Mouse (Mus musculus) lung, postnatal 0 days (tissue): ENCODE data around the gene Mob3b. TPM values are rescaled to one million over a fixed set of nuclear protein-coding genes. Genes with fewer than 3 reads are reported as not detected.

Source experiments
- ATAC-seq: fragments of 200-750 bp; cut with Nextera tagmentation; 2 replicates; pipeline ENCODE4 v1.8.0; 2017; ENCODE audit warnings: moderate library complexity
- DNase-seq: peaks from one replicate; pipeline ENCODE4 v3.0.0-alpha.2; 2016; ENCODE audit warnings: low spot score
- H3K27ac ChIP-seq: fragments of 300-500 bp; sonication (generic); 2 replicates; pipeline ENCODE4 v1.5.1; 2014; ENCODE audit warnings: antibody characterized with exemption, mild to moderate bottlenecking, low read length, mixed read lengths
- H3K27me3 ChIP-seq: fragments of 300-500 bp; sonication (generic); replicated peaks from 2 replicates; pipeline ENCODE4 v1.6.1; 2014; ENCODE audit warnings: low read length, mixed read lengths; ENCODE audit not compliant: insufficient read depth
- H3K36me3 ChIP-seq: fragments of 300-500 bp; sonication (generic); 2 replicates; pipeline ENCODE4 v1.6.1; 2014; ENCODE audit warnings: low read length, mixed read lengths; ENCODE audit not compliant: insufficient read depth
- H3K4me1 ChIP-seq: fragments of 300-500 bp; sonication (generic); 2 replicates; pipeline ENCODE4 v1.6.1; 2014; ENCODE audit warnings: antibody characterized with exemption, low read depth, low read length, mixed read lengths; ENCODE audit not compliant: insufficient read depth
- H3K4me2 ChIP-seq: fragments of 300-500 bp; sonication (generic); replicated peaks from 2 replicates; pipeline ENCODE4 v1.6.1; 2014; ENCODE audit warnings: low read depth, mild to moderate bottlenecking, low read length, moderate library complexity, mixed read lengths
- H3K4me3 ChIP-seq: fragments of 300-500 bp; sonication (generic); 2 replicates; pipeline ENCODE4 v1.5.1; 2014; ENCODE audit warnings: low read depth, low read length
- H3K9ac ChIP-seq: fragments of 300-500 bp; sonication (generic); replicated peaks from 2 replicates; pipeline ENCODE4 v1.6.1; 2014; ENCODE audit warnings: low read depth, mild to moderate bottlenecking
- H3K9me3 ChIP-seq: fragments of 300-500 bp; sonication (generic); 2 replicates; pipeline ENCODE4 v1.6.1; 2016; ENCODE audit warnings: low read length, mixed read lengths
- CTCF ChIP-seq: IDR thresholded peaks from 2 replicates; pipeline ENCODE4 v1.5.1; 2016; ENCODE audit warnings: antibody characterized with exemption, mild to moderate bottlenecking
- EP300 ChIP-seq: IDR thresholded peaks from 2 replicates; pipeline ENCODE4 v1.6.1; 2016; ENCODE audit warnings: antibody characterized with exemption, mild to moderate bottlenecking, control low read depth
- WGBS: fragments of 180-500 bp; shearing (Covaris S2); extraction: QIAGEN DNeasy Blood & Tissue Kit; methylation state at CpG from one replicate; pipeline ENCODE4 v1.1.7; 2014; 5-methylcytosine and 5-hydroxymethylcytosine counted together
- polyA plus RNA-seq: library from polyadenylated mRNA; unstranded; fragments of >200 nt; fragmentation: Nextera tagmentation; extraction: Ambion mirVana; gene quantifications from 2 replicates; pipeline ENCODE4 v1.2.1, GENCODE M21; 2015

Gene Mob3b
- polyA plus RNA-seq, 1 experiment from 2014 or later = 14.7 TPM

DNA sequence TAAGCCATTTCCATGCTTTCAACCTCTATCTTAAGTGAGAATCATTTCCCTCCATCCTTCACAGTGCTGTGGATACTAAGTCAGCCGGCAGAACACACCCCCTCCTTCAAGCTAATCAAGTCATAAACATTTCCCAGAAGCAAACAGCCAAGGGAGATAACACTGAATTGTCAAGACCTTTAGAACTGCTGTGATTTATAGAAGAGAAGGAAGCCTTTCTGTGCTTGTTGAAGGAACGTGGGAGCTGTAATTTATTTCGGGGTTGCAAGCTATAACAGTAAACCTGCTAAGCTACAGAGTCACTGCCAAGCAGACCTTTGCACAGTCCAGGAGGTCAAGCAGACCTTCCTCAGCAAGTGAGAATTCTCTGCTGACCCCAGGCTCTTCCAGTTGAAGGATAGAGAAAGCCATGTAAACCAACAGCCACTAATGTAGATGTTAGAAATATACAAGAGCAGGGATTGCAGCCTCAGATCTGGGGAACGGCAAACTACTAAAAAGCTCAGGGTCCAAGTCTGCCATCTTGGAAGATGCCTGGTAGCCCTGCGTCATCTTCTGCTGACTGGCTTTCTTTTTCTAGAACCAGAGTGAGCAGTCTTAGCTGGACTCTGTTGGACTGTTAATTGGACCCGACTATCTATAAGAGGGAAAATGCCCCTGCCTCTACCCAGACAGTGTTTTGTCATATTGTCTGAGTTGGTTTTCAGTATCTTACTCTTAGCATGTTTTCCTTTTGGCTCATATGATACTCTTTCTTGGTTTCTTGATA, 104.9 kb downstream of the Mob3b start:
- H3K27ac ChIP-seq = no peak overlapping the region
- H3K9ac ChIP-seq = no peak overlapping the region
- H3K36me3 ChIP-seq = no peaks in the 10 kb centered on the region
- H3K4me1 ChIP-seq = no peaks in the 10 kb centered on the region; the same call in 1 of the 2 replicates
- ATAC-seq (no peak), DNase-seq (no peak)
- no peak overlapping the region for H3K4me3 ChIP-seq
- no peaks in the 10 kb centered on the region for H3K9me3 ChIP-seq
- no peak overlapping the region for H3K4me2 ChIP-seq
- WGBS = 58% methylated on average over 6 of the region's 6 CpGs
- no peaks in the 10 kb centered on the region for H3K27me3 ChIP-seq
- no peak for TF ChIP-seq EP300
- TF ChIP-seq CTCF = no peak

DNA sequence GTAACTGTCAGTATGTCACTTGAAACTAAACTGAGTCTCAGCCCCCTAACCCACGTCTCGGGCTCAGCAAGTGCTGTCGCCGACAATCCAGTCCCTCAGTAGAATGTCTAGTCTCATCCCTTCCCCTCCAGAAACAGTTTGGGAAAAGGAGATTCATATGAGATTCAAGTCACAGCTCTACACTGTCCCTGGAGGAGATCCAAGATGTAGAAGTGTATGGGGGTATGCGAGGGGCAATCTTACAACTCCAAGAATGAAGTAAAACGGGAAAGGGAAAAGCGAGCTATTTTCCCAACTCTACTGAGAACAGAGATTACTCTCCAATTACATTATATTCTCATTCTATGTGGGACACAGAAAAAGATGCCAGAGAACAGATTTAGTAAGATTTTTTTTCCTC, 106.1 kb downstream of the Mob3b start:
- Histone ChIP-seq H3K27ac (no peak overlapping the region), H3K4me3 (no peak overlapping the region), H3K4me2 (peak overlapping the region; percentile 28; the same call in 1 of the 2 replicates), H3K27me3 (no peaks in the 10 kb centered on the region), H3K36me3 (no peaks in the 10 kb centered on the region), H3K9ac (no peak overlapping the region), H3K9me3 (no peaks in the 10 kb centered on the region), H3K4me1 (no peaks in the 10 kb centered on the region; the same call in 1 of the 2 replicates)
- 58% methylated on average over 7 of the region's 7 CpGs for WGBS
- TF ChIP-seq EP300 (no peak), CTCF (no peak)
- ATAC-seq (no peak), DNase-seq (no peak)

DNA sequence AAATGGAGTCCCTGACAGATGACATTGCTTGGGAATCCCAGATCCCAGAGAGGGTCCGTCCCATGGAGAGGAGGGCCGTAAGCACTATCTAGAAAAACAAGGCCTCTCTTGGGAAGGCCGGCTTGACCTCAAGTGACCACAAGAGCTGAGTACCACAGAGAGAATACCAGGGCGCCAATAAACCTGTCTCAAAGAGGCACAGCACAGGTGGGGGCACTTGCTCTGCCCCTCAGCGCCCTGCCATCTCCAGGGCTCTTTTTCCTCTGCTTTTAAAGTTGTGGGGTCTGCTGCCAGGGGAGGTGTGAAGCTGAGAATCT, 107.6 kb downstream of the Mob3b start:
- no peak for ATAC-seq
- no peaks in the 10 kb centered on the region for H3K27me3 ChIP-seq
- DNase-seq = no peak
- no peak overlapping the region for H3K4me2 ChIP-seq
- no peaks in the 10 kb centered on the region for H3K36me3 ChIP-seq
- TF ChIP-seq EP300 (no peak), CTCF (no peak)
- no peaks in the 10 kb centered on the region for H3K9me3 ChIP-seq
- H3K9ac ChIP-seq = no peak overlapping the region
- no peak overlapping the region for H3K4me3 ChIP-seq
- H3K27ac ChIP-seq = 0 out of 2 replicates have a peak overlapping the region, but pooled peaks have one; percentile 34
- no peaks in the 10 kb centered on the region; the same call in 1 of the 2 replicates for H3K4me1 ChIP-seq
- 75% methylated on average over 5 of the region's 5 CpGs for WGBS

DNA sequence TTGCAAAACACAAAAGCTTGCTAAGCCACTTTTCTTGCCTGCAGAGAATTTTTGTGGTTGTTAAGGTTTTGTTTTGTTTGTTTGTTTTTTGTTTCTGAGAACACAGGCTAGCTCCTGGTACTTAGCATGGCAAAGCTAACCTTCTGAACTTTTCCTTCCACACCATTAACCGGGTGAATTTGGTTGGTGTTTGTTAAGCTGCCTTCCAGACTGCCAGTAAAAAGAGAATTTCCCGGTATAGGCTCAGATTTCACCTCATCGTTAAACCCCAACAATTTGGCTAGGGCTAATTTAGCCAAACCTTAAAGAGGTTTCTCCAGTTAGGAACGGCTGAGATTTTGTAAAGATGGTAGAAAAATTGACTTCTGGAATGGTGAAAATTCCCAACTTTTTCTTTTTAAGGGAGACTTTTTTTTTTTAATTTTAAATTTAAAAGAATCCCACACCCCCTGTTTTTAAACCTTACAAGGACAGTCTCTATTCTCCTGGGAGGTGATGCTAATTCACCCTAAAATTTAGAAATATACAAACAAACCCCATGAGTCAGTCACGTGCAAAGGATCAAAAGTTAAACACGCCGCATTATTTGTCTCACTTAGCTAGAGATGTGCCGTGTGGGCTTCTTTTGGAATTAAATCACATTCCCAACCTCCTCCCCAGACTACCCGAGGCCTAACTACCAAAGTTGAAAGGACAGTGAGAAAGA, 108.1 kb downstream of the Mob3b start:
- Histone ChIP-seq H3K4me2 (no peak overlapping the region), H3K4me1 (no peaks in the 10 kb centered on the region; the same call in 1 of the 2 replicates), H3K36me3 (no peaks in the 10 kb centered on the region), H3K9me3 (no peaks in the 10 kb centered on the region), H3K27me3 (no peaks in the 10 kb centered on the region), H3K9ac (no peak overlapping the region), H3K4me3 (no peak overlapping the region), H3K27ac (0 out of 2 replicates have a peak overlapping the region, but pooled peaks have one; percentile 34)
- DNase-seq = no peak
- ATAC-seq = no peak
- no peak for TF ChIP-seq EP300
- TF ChIP-seq CTCF = no peak
- 60% methylated on average over 9 of the region's 9 CpGs for WGBS

DNA sequence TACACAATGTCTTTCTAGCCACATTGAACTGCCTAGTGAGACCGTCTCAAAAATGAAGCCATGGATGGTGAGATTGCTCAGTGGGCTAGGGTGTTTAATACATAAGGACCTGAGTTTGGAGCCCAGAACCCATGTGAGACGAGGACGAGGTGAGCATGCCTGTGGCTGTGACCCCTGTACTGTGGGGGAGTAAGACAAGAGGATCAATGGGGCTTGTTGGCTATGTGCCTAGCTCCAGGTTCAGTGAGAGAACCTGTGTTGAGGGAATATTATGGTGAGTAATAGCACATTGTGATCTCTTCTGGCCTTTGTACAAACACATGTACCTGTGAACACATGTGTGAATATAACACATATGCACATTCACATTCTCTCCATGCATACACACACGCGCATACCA, 116.4 kb downstream of the Mob3b start:
- no peaks in the 10 kb centered on the region for H3K36me3 ChIP-seq
- no peak overlapping the region for H3K4me2 ChIP-seq
- no peaks in the 10 kb centered on the region for H3K9me3 ChIP-seq
- ATAC-seq (no peak), DNase-seq (no peak)
- no peak for TF ChIP-seq EP300
- TF ChIP-seq CTCF = no peak
- 90% methylated on average over 5 of the region's 5 CpGs for WGBS
- no peak overlapping the region for H3K9ac ChIP-seq
- no peaks in the 10 kb centered on the region for H3K4me1 ChIP-seq
- H3K27me3 ChIP-seq = no peaks in the 10 kb centered on the region
- no peak overlapping the region for H3K4me3 ChIP-seq
- H3K27ac ChIP-seq = no peak overlapping the region

DNA sequence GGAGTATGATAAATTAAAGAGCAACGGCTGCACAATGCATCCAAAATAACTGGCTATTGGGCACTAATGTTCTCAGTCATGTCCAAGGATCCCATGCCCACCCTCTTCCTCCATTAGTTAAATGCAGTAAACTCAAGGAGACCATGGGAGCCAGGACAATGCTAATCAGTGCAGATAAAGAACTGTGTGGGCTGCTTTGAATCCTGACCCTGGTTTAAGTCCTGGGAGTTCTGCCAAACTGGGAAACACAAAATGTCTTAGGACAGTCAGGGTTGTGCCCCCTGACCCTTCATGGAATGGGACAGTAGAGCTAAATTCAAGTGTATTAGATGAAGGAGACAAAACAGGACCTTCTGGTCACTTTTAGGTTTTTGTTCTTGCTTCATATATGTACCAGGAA, 117.0 kb downstream of the Mob3b start:
- TF ChIP-seq EP300 (no peak), CTCF (no peak)
- Histone ChIP-seq H3K9me3 (no peaks in the 10 kb centered on the region), H3K4me3 (no peak overlapping the region), H3K27me3 (no peaks in the 10 kb centered on the region), H3K36me3 (no peaks in the 10 kb centered on the region), H3K4me2 (no peak overlapping the region), H3K4me1 (no peaks in the 10 kb centered on the region), H3K27ac (no peak overlapping the region), H3K9ac (no peak overlapping the region)
- DNase-seq = no peak
- WGBS = 57% methylated on average over 1 of the region's 1 CpGs
- ATAC-seq = no peak
